Mouse (Mus musculus) MEL (cell line): Measurements from ENCODE around the gene Elovl7.

Source experiments
- CHD1 ChIP-seq: IDR thresholded peaks from 2 replicates; pipeline ENCODE4 v1.6.1; 2012; ENCODE audit warnings: low read depth, mild to moderate bottlenecking, inconsistent platforms, low read length, improper control_type of control experiment
- CHD2 ChIP-seq: IDR thresholded peaks from 2 replicates; pipeline ENCODE4 v1.6.1; 2011; ENCODE audit warnings: low read length, improper control_type of control experiment
- CTCF ChIP-seq, 3 experiments: IDR thresholded peaks in 2 of 3; conservative IDR thresholded peaks in 1 of 3; 2 replicates each; pipeline ENCODE4 v1.5.1; 2011 to 2012; ENCODE audit warnings: low read length in 3 of 3, low read depth in 2 of 3, mild to moderate bottlenecking in 2 of 3, improper control_type of control experiment in 1 of 3, inconsistent platforms in 1 of 3, mixed read lengths in 1 of 3, moderate library complexity in 1 of 3; ENCODE audit not compliant: control insufficient read depth in 1 of 3, insufficient read depth in 1 of 3, poor library complexity in 1 of 3, severe bottlenecking in 1 of 3
- EP300 ChIP-seq, 2 experiments: IDR thresholded peaks; 2 replicates each; pipeline ENCODE4 v1.6.1; 2011; ENCODE audit warnings: improper control_type of control experiment in 2 of 2, low read length in 2 of 2, low read depth in 1 of 2, mild to moderate bottlenecking in 1 of 2
- HCFC1 ChIP-seq: IDR thresholded peaks from 2 replicates; pipeline ENCODE4 v1.6.1; 2012; ENCODE audit warnings: low read depth, mild to moderate bottlenecking, inconsistent platforms, low read length, improper control_type of control experiment, moderate library complexity
- JUND ChIP-seq: IDR thresholded peaks from 2 replicates; pipeline ENCODE4 v1.6.1; 2011; ENCODE audit warnings: low read depth, mild to moderate bottlenecking, improper control_type of control experiment, low read length
- MAX ChIP-seq: IDR thresholded peaks from 2 replicates; pipeline ENCODE4 v1.6.1; 2011; ENCODE audit warnings: low read length, improper control_type of control experiment
- MEF2A ChIP-seq: IDR thresholded peaks from 2 replicates; pipeline ENCODE4 v1.6.1; 2014; ENCODE audit warnings: low read depth, mild to moderate bottlenecking, inconsistent platforms, low read length, improper control_type of control experiment; ENCODE audit not compliant: poor library complexity, insufficient replicate concordance, severe bottlenecking; ENCODE audit errors: extremely low read depth
- NELFE ChIP-seq: IDR thresholded peaks from 2 replicates; pipeline ENCODE4 v1.6.1; 2011; ENCODE audit warnings: low read depth, low read length, improper control_type of control experiment
- POLR2A ChIP-seq, 2 experiments: IDR thresholded peaks; 2 replicates each; pipeline ENCODE4 v1.6.1; 2011 to 2012; ENCODE audit warnings: low read length in 2 of 2, mild to moderate bottlenecking in 2 of 2, control low read depth in 1 of 2, improper control_type of control experiment in 1 of 2, low read depth in 1 of 2, moderate library complexity in 1 of 2; ENCODE audit not compliant: control insufficient read depth in 1 of 2, insufficient read depth in 1 of 2, poor library complexity in 1 of 2
- RAD21 ChIP-seq: IDR thresholded peaks from 2 replicates; pipeline ENCODE4 v1.6.1; 2011; ENCODE audit warnings: mild to moderate bottlenecking, low read depth, low read length, improper control_type of control experiment
- SMC3 ChIP-seq: IDR thresholded peaks from 2 replicates; pipeline ENCODE4 v1.6.1; 2011; ENCODE audit warnings: low read depth, low read length, improper control_type of control experiment
- TAL1 ChIP-seq: IDR thresholded peaks from 2 replicates; pipeline ENCODE4 v1.6.1; 2012; ENCODE audit warnings: mild to moderate bottlenecking, inconsistent platforms, low read length, moderate library complexity, mixed read lengths

DNA sequence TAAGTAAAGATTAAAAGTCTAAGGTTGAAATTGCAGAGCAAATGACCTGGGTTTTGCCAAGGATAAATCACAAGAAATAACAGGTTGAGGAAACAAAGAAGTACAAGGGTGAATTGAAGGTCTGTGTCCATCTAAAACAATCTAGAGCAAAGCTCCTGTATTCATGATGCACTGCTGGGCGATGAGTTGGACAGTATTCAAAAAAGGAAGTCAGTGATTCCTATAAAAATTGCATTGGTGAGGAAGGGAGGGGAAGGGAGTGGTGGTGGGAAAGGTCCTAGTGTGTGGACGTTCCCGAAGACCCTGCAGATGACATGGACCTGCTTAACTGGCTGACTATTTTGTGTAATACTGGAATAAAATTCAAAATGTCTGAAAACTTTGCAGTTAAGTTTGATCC is 49.6 kb upstream of the Elovl7 start:
- no peak for TF ChIP-seq TAL1
- TF ChIP-seq CTCF (IDR thresholded peaks at IDR 0.05 in 2 of 3, conservative IDR thresholded peaks at IDR 0.05 in 1 of 3; ENCODE audit: control insufficient read depth in 1 of 3, insufficient read depth in 1 of 3, low read depth in 2 of 3, low read length in 3 of 3, poor library complexity in 1 of 3, severe bottlenecking in 1 of 3), result no peak
- TF ChIP-seq MEF2A, result no peak
- TF ChIP-seq CHD2, result no peak
- no peak for TF ChIP-seq RAD21
- TF ChIP-seq NELFE, result no peak
- no peak for TF ChIP-seq POLR2A (IDR thresholded peaks at IDR 0.05; ENCODE audit: control insufficient read depth in 1 of 2, insufficient read depth in 1 of 2, low read depth in 1 of 2, low read length in 2 of 2, poor library complexity in 1 of 2)
- TF ChIP-seq CHD1, result no peak
- no peak for TF ChIP-seq JUND
- no peak for TF ChIP-seq SMC3
- no peak for TF ChIP-seq MAX
- TF ChIP-seq EP300 (IDR thresholded peaks at IDR 0.05; ENCODE audit: low read depth in 1 of 2, low read length in 2 of 2), result no peak
- TF ChIP-seq HCFC1, result no peak
